8 mouse cellular contexts compared by ENCODE assay signal in the genomic region with DNA sequence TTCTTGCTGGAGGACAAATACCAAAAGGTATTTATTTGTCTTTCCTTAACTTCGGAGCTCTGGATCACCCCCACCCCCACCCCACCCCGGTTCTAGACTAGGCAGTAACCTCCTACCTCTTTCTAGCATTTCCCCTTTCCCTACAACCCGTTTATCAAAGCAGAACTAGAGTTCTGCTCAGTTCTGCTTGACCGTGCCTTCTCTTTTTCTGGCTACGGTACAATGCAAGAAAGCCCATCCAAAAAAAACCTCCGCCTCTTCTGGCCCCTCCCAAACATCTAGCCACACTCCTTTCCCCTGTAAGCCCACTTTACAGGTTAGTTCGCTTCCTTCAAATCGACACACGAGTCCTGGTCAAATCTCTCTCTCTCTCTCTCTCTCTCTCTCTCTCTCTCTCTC. TPM values are rescaled to one million over a fixed set of nuclear protein-coding genes. Genes with fewer than 3 reads are reported as not detected.
A peak's percentile ranks its signal among the peaks of the same experiment; 100 is the strongest.
DNase-seq lines count a peak whose midpoint lies in the region; ATAC-seq and TF ChIP-seq lines count a peak whose summit lies in the region.

No protein-coding gene starts in this region.

- H3K9ac ChIP-seq in forebrain, postnatal 0 days: no peak overlapping the region
- H3K9ac ChIP-seq in lung, postnatal 0 days (replicated peaks; ENCODE audit: low read depth): no peak overlapping the region

- no peak for TF ChIP-seq CTCF in E14TG2a.4 (conservative IDR thresholded peaks at IDR 0.05; ENCODE audit: low read length)
- TF ChIP-seq CTCF in forebrain, postnatal 0 days (IDR thresholded peaks at IDR 0.05; ENCODE audit: low read depth): no peak
- TF ChIP-seq CTCF in lung, postnatal 0 days (IDR thresholded peaks at IDR 0.05): no peak

- no peak for ATAC-seq in erythroblast, adult 5-6 weeks (replicated peaks; ENCODE audit: low FRiP score, poor library complexity, severe bottlenecking)
- ATAC-seq in forebrain, postnatal 0 days: no peak
- no peak for ATAC-seq in lung, postnatal 0 days

- peak overlapping the region; percentile 75 for H3K4me3 ChIP-seq in erythroblast, embryonic 14.5 days (replicated peaks)
- peak overlapping the region; percentile 85 for H3K4me3 ChIP-seq in E14TG2a.4 (replicated peaks; ENCODE audit: low read length)
- peak overlapping the region; percentile 5; the same call in 1 of the 2 replicates for H3K4me3 ChIP-seq in forebrain, postnatal 0 days (ENCODE audit: low read depth, low read length)
- H3K4me3 ChIP-seq in lung, postnatal 0 days (ENCODE audit: low read depth, low read length): peak overlapping the region; percentile 40

- no peak for TF ChIP-seq EP300 in lung, postnatal 0 days (IDR thresholded peaks at IDR 0.05)

- no peak for DNase-seq in forebrain, postnatal 0 days
- no peak for DNase-seq in lung, postnatal 0 days (ENCODE audit: low spot score)
- DNase-seq in frontal cortex, postnatal 25 days (ENCODE audit: low spot score in 2 of 2): no peak
- DNase-seq in cerebellum, adult 11-12 months: no peak
- DNase-seq in layer of hippocampus, adult 11-12 months (ENCODE audit: low spot score): no peak

- no peaks in the 10 kb centered on the region for H3K9me3 ChIP-seq in erythroblast, embryonic 14.5 days (ENCODE audit: control insufficient read depth, low read length)
- no peaks in the 10 kb centered on the region for H3K9me3 ChIP-seq in E14TG2a.4 (ENCODE audit: low read length)
- no peaks in the 10 kb centered on the region for H3K9me3 ChIP-seq in forebrain, postnatal 0 days (ENCODE audit: low read length)
- no peaks in the 10 kb centered on the region for H3K9me3 ChIP-seq in lung, postnatal 0 days (ENCODE audit: low read length)

- peaks cover 42% of the 10 kb centered on the region for H3K36me3 ChIP-seq in erythroblast, embryonic 14.5 days (ENCODE audit: control insufficient read depth)
- peaks cover 66% of the 10 kb centered on the region for H3K36me3 ChIP-seq in E14TG2a.4 (ENCODE audit: insufficient read depth, low read length)
- peaks cover 73% of the 10 kb centered on the region for H3K36me3 ChIP-seq in forebrain, postnatal 0 days (ENCODE audit: insufficient read depth)
- no peaks in the 10 kb centered on the region for H3K36me3 ChIP-seq in lung, postnatal 0 days (ENCODE audit: insufficient read depth, low read length)

- peaks cover 31% of the 10 kb centered on the region for H3K27me3 ChIP-seq in erythroblast, embryonic 14.5 days (ENCODE audit: control insufficient read depth)
- H3K27me3 ChIP-seq in E14TG2a.4 (ENCODE audit: insufficient read depth, low read length): peaks cover 23% of the 10 kb centered on the region
- H3K27me3 ChIP-seq in forebrain, postnatal 0 days (ENCODE audit: insufficient read depth, low read length): peaks cover 4% of the 10 kb centered on the region
- H3K27me3 ChIP-seq in lung, postnatal 0 days (replicated peaks; ENCODE audit: insufficient read depth, low read length): peaks cover 14% of the 10 kb centered on the region

- peak overlapping the region; percentile 34 for H3K4me2 ChIP-seq in forebrain, postnatal 0 days (ENCODE audit: low read depth)
- H3K4me2 ChIP-seq in lung, postnatal 0 days (replicated peaks; ENCODE audit: low read depth, low read length): peak overlapping the region; percentile 53

- WGBS in forebrain, postnatal 0 days: 16% methylated on average over 9 of the region's 9 CpGs
- 10% methylated on average over 9 of the region's 9 CpGs for WGBS in lung, postnatal 0 days

- H3K27ac ChIP-seq in forebrain, postnatal 0 days (ENCODE audit: low read depth, low read length): no peak overlapping the region
- 0 out of 2 replicates have a peak overlapping the region, but pooled peaks have one; percentile 32 for H3K27ac ChIP-seq in lung, postnatal 0 days (ENCODE audit: low read length)

- H3K4me1 ChIP-seq in erythroblast, embryonic 14.5 days (ENCODE audit: control insufficient read depth): peaks cover 76% of the 10 kb centered on the region
- H3K4me1 ChIP-seq in E14TG2a.4 (replicated peaks; ENCODE audit: low read depth, low read length): peaks cover 80% of the 10 kb centered on the region
- H3K4me1 ChIP-seq in forebrain, postnatal 0 days (ENCODE audit: insufficient read depth): no peaks in the 10 kb centered on the region
- no peaks in the 10 kb centered on the region; the same call in 1 of the 2 replicates for H3K4me1 ChIP-seq in lung, postnatal 0 days (ENCODE audit: insufficient read depth, low read depth, low read length)

RNA-seq across cellular contexts. Expression of gene Dnase2a, which starts 5.1 kb away (rescaled TPM):
- polyA plus RNA-seq in erythroblast, embryonic 14.5 days (2012): 4.8 and 7.7 TPM in 2 replicates
- 31.9 and 44.9 TPM in 2 replicates for total RNA-seq in erythroblast, adult 5-6 weeks (2015; ENCODE audit: low replicate concordance)
- 85.2 and 99.8 TPM in 2 replicates for total RNA-seq in erythroblast, adult 5-6 weeks (2017; ENCODE audit: low replicate concordance)
- 3.6 and 3.7 TPM in 2 replicates for total RNA-seq in forebrain, postnatal 0 days (2014; rRNA removed)
- 6.3 and 7.1 TPM in 2 replicates for polyA plus RNA-seq in forebrain, postnatal 0 days (2015; fragmentation: Nextera tagmentation; extraction: Ambion mirVana)
- 24.0 and 29.1 TPM in 2 replicates for polyA plus RNA-seq in lung, postnatal 0 days (2015; fragmentation: Nextera tagmentation; extraction: Ambion mirVana)

RNA-seq across cellular contexts. Expression of gene Klf1, which starts 11.8 kb away (rescaled TPM):
- 358 and 362 TPM in 2 replicates for polyA plus RNA-seq in erythroblast, embryonic 14.5 days (2012)
- 58.9 and 59.8 TPM in 2 replicates for total RNA-seq in erythroblast, adult 5-6 weeks (2015; ENCODE audit: low replicate concordance)
- 85.0 and 116 TPM in 2 replicates for total RNA-seq in erythroblast, adult 5-6 weeks (2017; ENCODE audit: low replicate concordance)
- total RNA-seq in forebrain, postnatal 0 days (2014; rRNA removed): 0.46 TPM in 1 of 2 replicates, not detected in the other
- 0.50 and 0.77 TPM in 2 replicates for polyA plus RNA-seq in forebrain, postnatal 0 days (2015; fragmentation: Nextera tagmentation; extraction: Ambion mirVana)
- 0.69 and 1.1 TPM in 2 replicates for polyA plus RNA-seq in lung, postnatal 0 days (2015; fragmentation: Nextera tagmentation; extraction: Ambion mirVana)

RNA-seq across cellular contexts. Expression of gene Gcdh, which starts 19.8 kb away (rescaled TPM):
- polyA plus RNA-seq in erythroblast, embryonic 14.5 days (2012): 15.0 and 18.3 TPM in 2 replicates
- 7.9 and 14.6 TPM in 2 replicates for total RNA-seq in erythroblast, adult 5-6 weeks (2015; ENCODE audit: low replicate concordance)
- 13.4 and 17.6 TPM in 2 replicates for total RNA-seq in erythroblast, adult 5-6 weeks (2017; ENCODE audit: low replicate concordance)
- total RNA-seq in forebrain, postnatal 0 days (2014; rRNA removed): 28.9 and 31.5 TPM in 2 replicates
- 21.3 and 27.5 TPM in 2 replicates for polyA plus RNA-seq in forebrain, postnatal 0 days (2015; fragmentation: Nextera tagmentation; extraction: Ambion mirVana)
- polyA plus RNA-seq in lung, postnatal 0 days (2015; fragmentation: Nextera tagmentation; extraction: Ambion mirVana): 16.2 and 21.1 TPM in 2 replicates

RNA-seq across cellular contexts. Expression of gene Mast1, which starts 23.7 kb away (rescaled TPM):
- 0.01 and 0.08 TPM in 2 replicates for polyA plus RNA-seq in erythroblast, embryonic 14.5 days (2012)
- not detected in 2 replicates for total RNA-seq in erythroblast, adult 5-6 weeks (2015; ENCODE audit: low replicate concordance)
- 0.28 TPM in 1 of 2 replicates, not detected in the other for total RNA-seq in erythroblast, adult 5-6 weeks (2017; ENCODE audit: low replicate concordance)
- total RNA-seq in forebrain, postnatal 0 days (2014; rRNA removed): 39.7 and 57.7 TPM in 2 replicates
- polyA plus RNA-seq in forebrain, postnatal 0 days (2015; fragmentation: Nextera tagmentation; extraction: Ambion mirVana): 44.2 and 63.8 TPM in 2 replicates
- 0.32 and 0.33 TPM in 2 replicates for polyA plus RNA-seq in lung, postnatal 0 days (2015; fragmentation: Nextera tagmentation; extraction: Ambion mirVana)

RNA-seq across cellular contexts. Expression of gene Rtbdn, which starts 33.3 kb away (rescaled TPM):
- polyA plus RNA-seq in erythroblast, embryonic 14.5 days (2012): not detected in 2 replicates
- not detected in 2 replicates for total RNA-seq in erythroblast, adult 5-6 weeks (2015; ENCODE audit: low replicate concordance)
- total RNA-seq in erythroblast, adult 5-6 weeks (2017; ENCODE audit: low replicate concordance): not detected in 2 replicates
- 4.8 and 10.4 TPM in 2 replicates for total RNA-seq in forebrain, postnatal 0 days (2014; rRNA removed)
- polyA plus RNA-seq in forebrain, postnatal 0 days (2015; fragmentation: Nextera tagmentation; extraction: Ambion mirVana): 1.7 and 3.5 TPM in 2 replicates
- not detected in 2 replicates for polyA plus RNA-seq in lung, postnatal 0 days (2015; fragmentation: Nextera tagmentation; extraction: Ambion mirVana)

Comparison
In these comparisons a context has a peak if more than half of its experiments do, and no peak if none do; other contexts are left out.
1. H3K4me3 ChIP-seq: peak in every context shown above with its lines; median percentile 85 in E14TG2a.4; 75 in erythroblast, embryonic 14.5 days; 40 in lung, postnatal 0 days; 5 in forebrain, postnatal 0 days.
2. RNA of gene Klf1, which starts 11.8 kb away (polyA plus RNA-seq): 358 to 362 TPM in erythroblast, embryonic 14.5 days; 0.69 to 1.1 TPM in lung, postnatal 0 days and 0.50 to 0.77 TPM in forebrain, postnatal 0 days; every median in the first group is over 100 times any median in the second.